In the genomic region with DNA sequence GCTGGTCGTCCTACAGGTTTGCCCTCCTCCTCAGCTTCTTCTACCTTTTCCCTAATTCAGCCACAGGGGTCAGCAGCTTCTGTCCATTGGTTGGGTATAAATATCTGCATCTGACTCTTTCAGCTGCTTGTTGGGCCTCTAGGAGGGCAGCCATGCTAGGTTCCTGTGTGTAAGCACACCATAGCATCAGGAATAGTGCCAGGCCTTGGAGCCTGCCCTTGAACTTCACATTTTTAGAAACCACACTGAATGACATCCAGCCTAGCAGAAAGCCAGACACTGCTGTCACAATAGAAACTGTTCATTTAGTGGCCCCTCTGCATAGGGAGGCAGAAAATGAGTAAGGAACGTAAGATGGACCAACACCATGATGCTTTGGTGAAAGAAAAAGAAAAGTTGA, we compare ENCODE assay signal across 7 mouse cellular contexts.
"Had no signal": no experiment of that assay in that cellular context is flagged by ENCODE, and none has a peak within 500 bp of the region (broad histone marks: within the 10 kb centered on the region; RNA-seq: fewer than 3 reads in every experiment).

No protein-coding gene starts in this region.

- DNase-seq: liver, postnatal 0 days; lung, adult 2 months; lung, postnatal 14 days; lung, postnatal 36 days; right cerebral cortex, postnatal 14 days; thymus, postnatal 14 days; thymus, postnatal 4 days had no signal
